16 mouse cellular contexts compared by ENCODE assay signal in genomic region chr10:20202818-20203217, GRCm38 (mm10). TPM values are rescaled to one million over a fixed set of nuclear protein-coding genes. Genes with fewer than 3 reads are reported as not detected.
DNase-seq lines count a peak whose midpoint lies in the region; ATAC-seq lines count a peak whose summit lies in the region.
"Had no signal": no experiment of that assay in that cellular context is flagged by ENCODE, and none has a peak within 500 bp of the region (broad histone marks: within the 10 kb centered on the region; RNA-seq: fewer than 3 reads in every experiment).

No protein-coding gene starts in this region.

- WGBS in forebrain, embryonic 10.5 days = 68% methylated on average over 6 of the region's 6 CpGs
- WGBS in forebrain, embryonic 12.5 days = 59% methylated on average over 6 of the region's 6 CpGs
- 87% methylated on average over 6 of the region's 6 CpGs for WGBS in liver, embryonic 11.5 days

- H3K27ac ChIP-seq in forebrain, embryonic 10.5 days = peak overlapping the region; percentile 54; the same call in 1 of the 2 replicates
- no peak overlapping the region for H3K27ac ChIP-seq in forebrain, embryonic 12.5 days
- H3K27ac ChIP-seq in liver, embryonic 11.5 days (ENCODE audit: low read depth, low read length) = no peak overlapping the region
- H3K27ac ChIP-seq: limb, embryonic 10.5 days; liver, embryonic 15.5 days; midbrain, embryonic 13.5 days had no signal

- no peaks in the 10 kb centered on the region for H3K9me3 ChIP-seq in forebrain, embryonic 10.5 days
- no peaks in the 10 kb centered on the region for H3K9me3 ChIP-seq in forebrain, embryonic 12.5 days
- no peaks in the 10 kb centered on the region for H3K9me3 ChIP-seq in liver, embryonic 11.5 days (ENCODE audit: control insufficient read depth, low read length)
- H3K9me3 ChIP-seq: limb, embryonic 10.5 days; liver, embryonic 15.5 days; midbrain, embryonic 13.5 days had no signal

- no peak overlapping the region for H3K9ac ChIP-seq in forebrain, embryonic 12.5 days
- no peak overlapping the region for H3K9ac ChIP-seq in liver, embryonic 11.5 days (ENCODE audit: low read depth, low read length)
- H3K9ac ChIP-seq: liver, embryonic 15.5 days; midbrain, embryonic 13.5 days had no signal

- peaks cover 70% of the 10 kb centered on the region for H3K4me1 ChIP-seq in forebrain, embryonic 10.5 days
- H3K4me1 ChIP-seq in forebrain, embryonic 12.5 days = peaks cover 21% of the 10 kb centered on the region
- H3K4me1 ChIP-seq in liver, embryonic 11.5 days (replicated peaks; ENCODE audit: control insufficient read depth, insufficient read depth, low read length) = no peaks in the 10 kb centered on the region
- H3K4me1 ChIP-seq: limb, embryonic 10.5 days had no signal

- H3K36me3 ChIP-seq in forebrain, embryonic 10.5 days (replicated peaks) = no peaks in the 10 kb centered on the region
- H3K36me3 ChIP-seq in forebrain, embryonic 12.5 days (replicated peaks) = no peaks in the 10 kb centered on the region
- no peaks in the 10 kb centered on the region for H3K36me3 ChIP-seq in liver, embryonic 11.5 days (ENCODE audit: control insufficient read depth, insufficient read depth, low read length)
- H3K36me3 ChIP-seq: limb, embryonic 10.5 days; liver, embryonic 15.5 days; midbrain, embryonic 13.5 days had no signal

- no peak overlapping the region for H3K4me2 ChIP-seq in forebrain, embryonic 12.5 days
- no peak overlapping the region for H3K4me2 ChIP-seq in liver, embryonic 11.5 days
- H3K4me2 ChIP-seq: liver, embryonic 15.5 days; midbrain, embryonic 13.5 days had no signal

- DNase-seq in forebrain, embryonic 10.5 days (ENCODE audit: extremely low spot score, low spot score) = no peak
- DNase-seq in layer of hippocampus, adult 8-10 months (ENCODE audit: low spot score in 2 of 2) = peak; percentile 52 to 67
- no peak for DNase-seq in layer of hippocampus, postnatal 10 days (ENCODE audit: low spot score in 2 of 2)
- peak; percentile 57 for DNase-seq in right cerebral cortex, adult 18-20 months
- no peak for DNase-seq in right cerebral cortex, postnatal 14 days
- no peak for DNase-seq in liver, embryonic 11.5 days (ENCODE audit: low spot score)
- no peak for DNase-seq in embryo, embryonic 10 days (ENCODE audit: low spot score)
- DNase-seq: adrenal gland, postnatal 10 days; cerebellum, postnatal 10 days; gastrocnemius, postnatal 36 days; kidney, postnatal 4 days; thymus, postnatal 4 days had no signal

- no peaks in the 10 kb centered on the region for H3K27me3 ChIP-seq in forebrain, embryonic 10.5 days (ENCODE audit: poor library complexity, severe bottlenecking)
- 0 out of 2 replicates have a peak, but pooled peaks cover 11% of the 10 kb centered on the region for H3K27me3 ChIP-seq in forebrain, embryonic 12.5 days
- H3K27me3 ChIP-seq in liver, embryonic 11.5 days (replicated peaks; ENCODE audit: control insufficient read depth, insufficient read depth, low read length) = no peaks in the 10 kb centered on the region
- H3K27me3 ChIP-seq: liver, embryonic 15.5 days had no signal

- H3K4me3 ChIP-seq in forebrain, embryonic 10.5 days = no peak overlapping the region
- H3K4me3 ChIP-seq in forebrain, embryonic 12.5 days (replicated peaks) = no peak overlapping the region
- H3K4me3 ChIP-seq in liver, embryonic 11.5 days (ENCODE audit: low read depth, low read length) = no peak overlapping the region
- H3K4me3 ChIP-seq: limb, embryonic 10.5 days; liver, embryonic 15.5 days; midbrain, embryonic 13.5 days had no signal

- ATAC-seq in forebrain, embryonic 12.5 days (ENCODE audit: low FRiP score) = no peak
- ATAC-seq in liver, embryonic 11.5 days (replicated peaks; ENCODE audit: low FRiP score) = no peak
- ATAC-seq: midbrain, embryonic 13.5 days had no signal

RNA-seq across cellular contexts. Expression of gene Map7, which starts 54.5 kb away (rescaled TPM):
- polyA plus RNA-seq in forebrain, embryonic 10.5 days (2016; fragmentation: Nextera tagmentation; extraction: Ambion mirVana) = 9.1 and 10.9 TPM in 2 replicates
- polyA plus RNA-seq in forebrain, embryonic 12.5 days (2016; fragmentation: Nextera tagmentation; extraction: Ambion mirVana) = 6.3 and 8.2 TPM in 2 replicates
- 100 to 1,000 TPM; 106 to 165 (median 135) TPM for total RNA-seq in layer of hippocampus, adult 8-10 months (2022)
- 10 to 100 TPM; 42.3 to 49.4 TPM for total RNA-seq in layer of hippocampus, postnatal 10 days (2021)
- polyA plus RNA-seq in liver, embryonic 11.5 days (2014; fragmentation: Nextera tagmentation; extraction: Ambion mirVana) = 6.4 and 7.2 TPM in 2 replicates

Comparison
In these comparisons a context has a peak if more than half of its experiments do, and no peak if none do; other contexts are left out.
1. DNase-seq: peak in layer of hippocampus, adult 8-10 months (2 of 2) and right cerebral cortex, adult 18-20 months (single experiment); none in forebrain, embryonic 10.5 days (single experiment), layer of hippocampus, postnatal 10 days (0 of 2), right cerebral cortex, postnatal 14 days (single experiment), liver, embryonic 11.5 days (single experiment) and embryo, embryonic 10 days (single experiment).